Mouse (Mus musculus): ENCODE data around the gene Dcakd.
"Not testable (repeated sequence)": the region's sequence is repeated elsewhere in the genome, so short reads cannot be mapped to it uniquely, and the experiment has no call there.

The Dcakd gene

DNA sequence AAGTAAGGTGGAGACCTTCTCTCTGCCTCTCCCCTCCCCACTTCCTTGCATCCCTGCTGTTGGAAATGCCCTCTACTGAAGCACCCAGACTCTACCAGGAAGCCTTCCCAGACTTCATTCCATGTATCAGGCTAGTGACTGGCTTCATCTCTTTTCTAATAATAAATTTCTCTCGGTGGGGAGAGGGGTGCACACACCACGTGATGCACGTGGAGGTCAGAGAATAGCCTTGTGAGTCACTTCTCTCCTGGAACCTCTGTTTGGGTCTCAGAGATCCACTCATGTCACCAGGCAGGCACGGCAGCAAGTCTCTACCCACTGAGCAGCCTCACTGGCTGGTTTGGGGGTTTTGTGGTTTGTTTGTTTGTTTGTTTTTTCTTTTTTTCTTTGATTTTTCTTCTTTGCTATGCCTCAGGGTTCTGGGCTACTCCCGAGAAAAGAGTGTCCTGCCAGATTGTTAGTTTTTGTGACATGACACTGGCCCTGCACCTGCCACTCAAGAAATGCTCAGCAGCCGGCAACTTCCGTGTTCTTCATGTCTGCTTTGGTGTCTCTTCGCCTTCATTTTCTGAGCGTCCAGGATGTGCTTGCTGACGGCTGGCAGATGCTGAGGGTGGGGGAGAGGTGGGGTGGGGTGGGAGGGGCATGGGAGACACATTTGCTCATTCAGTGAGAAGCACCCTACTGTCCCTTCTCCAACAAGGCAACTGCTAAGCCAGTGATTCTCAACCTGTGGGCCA is 46.8 kb downstream of the Dcakd start:
- DNase-seq (ENCODE audit: low spot score in 2 of 2), result no peak

DNA sequence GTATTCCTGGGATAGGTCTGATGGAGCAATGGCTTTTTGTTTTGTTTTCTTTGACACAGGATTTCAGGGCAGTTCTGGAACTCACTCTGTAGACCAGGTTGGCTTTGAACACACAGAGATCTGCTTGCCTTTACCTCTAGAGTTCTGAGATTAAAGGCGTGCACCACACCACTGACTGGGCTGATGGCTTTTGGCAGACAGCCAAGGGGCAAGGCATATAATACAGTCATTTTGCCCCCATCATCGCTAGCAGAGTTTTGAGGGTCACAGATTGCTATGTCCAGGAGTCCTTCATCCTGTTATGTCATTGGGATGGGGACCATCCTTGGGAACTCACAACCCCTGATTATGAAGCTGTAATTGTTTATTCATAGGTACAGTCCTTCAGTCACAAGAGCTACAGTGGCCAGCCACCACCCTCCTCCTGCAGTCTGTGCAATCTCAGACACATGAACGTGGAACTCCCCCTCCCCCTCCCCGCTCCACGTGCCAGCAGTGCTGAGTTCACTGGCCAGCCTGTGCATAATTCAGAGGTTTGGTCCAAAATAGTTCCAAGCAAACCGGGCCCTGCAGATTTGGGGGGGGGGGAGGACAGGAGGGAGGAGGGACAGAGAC is 50.0 kb downstream of the Dcakd start:
- DNase-seq (ENCODE audit: low spot score in 2 of 2), result no peak

DNA sequence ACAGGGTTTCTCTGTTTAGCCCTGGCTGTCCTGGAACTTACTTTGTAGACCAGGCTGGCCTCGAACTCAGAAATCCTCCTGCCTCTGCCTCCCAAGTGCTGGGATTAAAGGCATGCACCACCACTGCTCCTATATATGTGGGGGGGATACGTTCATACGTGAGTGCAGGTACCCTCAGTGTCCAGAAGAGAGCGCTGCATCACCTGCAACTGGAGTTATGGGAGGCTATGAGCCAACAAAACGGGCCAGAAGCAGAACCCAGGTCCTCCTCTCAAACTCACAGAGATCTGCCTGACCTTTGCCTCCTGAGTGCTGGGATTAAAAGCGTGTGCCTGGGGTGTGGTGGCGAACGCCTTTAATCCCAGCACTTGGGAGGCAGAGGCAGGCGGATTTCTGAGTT is 52.2 kb downstream of the Dcakd start:
- not testable (repeated sequence) for DNase-seq (ENCODE audit: low spot score in 2 of 2)

DNA sequence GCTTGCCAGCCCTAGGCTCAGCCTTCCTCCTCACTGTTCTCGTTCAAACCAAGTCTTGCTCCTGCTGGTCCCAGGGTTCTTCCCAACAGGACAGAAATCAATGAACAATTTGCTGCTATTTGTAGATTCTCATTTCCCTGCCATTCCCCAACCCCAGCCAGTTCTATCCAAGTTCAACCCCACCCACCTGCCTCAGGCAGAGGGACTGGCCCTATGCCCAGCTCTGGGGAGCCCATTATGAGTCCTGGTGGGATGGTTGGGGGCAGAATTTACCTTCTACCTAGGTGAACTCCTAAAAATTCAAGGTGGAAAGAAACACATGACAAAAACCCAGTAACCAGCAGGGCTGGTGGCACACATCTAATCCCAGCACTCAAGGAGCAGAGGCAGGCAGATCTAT is 55.8 kb downstream of the Dcakd start:
- DNase-seq (ENCODE audit: low spot score in 2 of 2), result no peak

DNA sequence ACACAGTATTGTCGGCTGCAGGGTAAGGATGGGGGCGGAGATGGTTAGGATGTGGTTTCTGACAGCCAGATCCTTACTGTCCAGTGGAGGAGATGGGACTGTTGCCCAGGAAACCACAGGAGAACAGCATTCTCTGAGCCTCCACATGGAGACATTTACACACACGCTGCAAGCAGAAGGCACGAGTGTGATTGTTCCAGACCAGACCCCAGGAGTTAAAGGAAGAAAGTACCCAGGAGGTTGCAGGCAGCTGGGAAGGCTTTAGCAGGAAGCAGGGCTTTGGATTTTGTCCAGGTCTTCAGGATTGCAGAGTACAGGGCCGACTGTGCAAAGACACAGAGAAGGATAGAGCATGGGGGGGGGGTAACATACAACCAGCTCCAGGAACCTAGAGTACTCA is 56.5 kb downstream of the Dcakd start:
- DNase-seq (ENCODE audit: low spot score in 2 of 2), result no peak

DNA sequence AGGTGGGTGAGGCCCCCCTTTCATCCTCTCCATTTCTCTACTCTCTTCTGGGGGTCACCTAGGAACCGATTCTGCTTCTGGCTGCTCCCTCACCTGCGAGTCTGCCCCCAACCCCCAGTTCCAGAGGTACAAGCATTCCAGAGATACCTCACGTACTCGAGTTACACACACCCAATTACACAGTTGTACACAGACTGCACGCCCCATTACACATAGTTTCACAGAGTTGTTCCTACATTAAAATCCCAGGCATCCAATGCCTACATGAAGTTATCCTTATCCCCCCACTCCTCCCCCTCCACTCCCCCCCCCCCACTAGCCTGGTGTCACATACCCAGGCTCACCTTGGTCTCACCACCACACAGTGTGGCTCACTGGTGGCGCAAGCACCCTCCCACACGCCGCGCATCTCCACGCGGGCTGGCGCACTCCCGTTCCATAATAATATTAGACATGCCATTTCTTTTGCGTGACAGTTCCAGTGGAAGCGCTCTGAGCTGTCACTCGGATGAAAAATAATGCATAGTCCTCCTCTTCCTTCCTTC is 63.5 kb downstream of the Dcakd start:
- no peak for DNase-seq (ENCODE audit: low spot score in 2 of 2)

DNA sequence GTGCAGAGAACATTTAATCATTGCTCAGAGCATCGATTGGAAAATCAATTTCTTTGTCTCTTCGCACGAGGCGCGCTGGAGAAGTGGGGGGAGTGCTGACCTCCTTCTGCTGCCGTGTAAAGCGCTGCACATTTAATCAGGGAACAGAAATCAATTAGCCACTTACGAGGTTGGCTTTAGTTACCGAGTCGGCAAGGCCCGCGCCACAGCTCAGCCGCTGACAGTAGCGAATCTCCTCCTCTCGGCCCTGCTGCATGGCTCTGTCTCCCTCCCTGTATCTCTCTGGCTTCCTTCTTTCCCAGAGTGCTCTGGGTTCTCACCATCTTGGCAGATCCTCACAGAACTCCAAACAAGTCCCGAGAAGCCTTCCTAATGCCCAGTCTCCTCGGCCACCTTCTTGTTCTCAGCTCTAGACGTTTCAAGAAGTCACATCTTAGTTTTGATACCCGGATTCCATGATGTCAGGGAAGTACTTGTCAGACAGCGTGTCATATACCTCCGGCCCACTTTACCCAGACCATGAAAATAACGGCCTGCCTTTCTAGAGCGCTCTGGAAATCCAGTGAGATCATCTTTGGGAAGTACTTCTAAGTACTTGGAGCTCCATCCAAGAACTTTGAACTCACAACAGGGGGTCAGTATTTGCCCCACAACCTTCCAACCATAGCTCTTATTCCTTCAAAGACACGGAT is 64.1 kb downstream of the Dcakd start:
- no peak for DNase-seq (ENCODE audit: low spot score in 2 of 2)

DNA sequence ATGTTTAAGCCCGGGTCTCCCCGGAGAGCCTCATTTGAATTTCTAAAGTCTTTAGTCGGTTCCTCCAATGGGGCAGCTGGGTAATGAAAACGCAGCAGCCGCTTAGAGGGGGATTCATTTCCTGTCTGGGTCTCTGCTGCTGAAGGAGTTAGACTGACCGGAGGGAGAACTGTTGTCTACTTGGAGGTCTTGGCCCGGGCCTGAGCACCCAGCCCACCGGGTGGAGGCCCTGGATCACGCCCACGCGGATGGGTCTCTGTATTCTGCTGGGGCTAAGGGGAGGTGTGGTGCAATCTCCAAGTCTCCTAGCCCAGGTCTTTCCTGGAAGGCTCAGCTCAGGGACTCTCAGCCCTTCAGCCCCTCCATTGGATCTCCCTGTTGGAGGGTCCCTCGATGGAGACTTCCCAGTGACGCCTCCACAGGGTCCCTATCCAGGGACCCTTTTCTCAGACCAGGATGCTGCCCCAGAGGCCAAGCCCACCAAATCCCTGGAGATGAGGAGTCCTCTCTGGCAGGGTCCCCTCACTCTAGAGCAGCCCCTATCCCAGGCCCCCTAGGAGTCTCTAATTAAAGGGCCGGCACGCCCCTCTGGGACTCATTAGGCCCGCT is 64.8 kb downstream of the Dcakd start:
- DNase-seq (ENCODE audit: low spot score in 2 of 2), result no peak

DNA sequence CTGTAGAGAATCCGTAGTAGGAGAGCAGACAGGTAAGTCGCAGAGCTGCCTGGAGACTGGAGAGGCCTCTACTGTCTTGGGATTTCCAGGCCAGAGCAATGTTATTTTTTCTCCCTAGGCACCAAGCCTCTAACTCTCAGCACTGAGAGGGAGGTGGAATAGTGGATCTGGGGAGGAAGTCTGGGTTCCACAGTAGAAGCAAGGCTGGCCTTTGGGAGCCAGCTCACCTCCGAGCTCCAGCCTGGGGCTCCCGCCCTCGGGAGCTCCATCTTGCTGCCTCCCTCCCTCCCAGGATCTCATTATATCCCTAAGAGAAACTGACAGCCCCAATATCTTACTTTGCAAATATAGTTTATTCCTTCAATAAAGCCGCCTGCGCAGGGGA is 65.3 kb downstream of the Dcakd start:
- no peak for DNase-seq (ENCODE audit: low spot score in 2 of 2)

DNA sequence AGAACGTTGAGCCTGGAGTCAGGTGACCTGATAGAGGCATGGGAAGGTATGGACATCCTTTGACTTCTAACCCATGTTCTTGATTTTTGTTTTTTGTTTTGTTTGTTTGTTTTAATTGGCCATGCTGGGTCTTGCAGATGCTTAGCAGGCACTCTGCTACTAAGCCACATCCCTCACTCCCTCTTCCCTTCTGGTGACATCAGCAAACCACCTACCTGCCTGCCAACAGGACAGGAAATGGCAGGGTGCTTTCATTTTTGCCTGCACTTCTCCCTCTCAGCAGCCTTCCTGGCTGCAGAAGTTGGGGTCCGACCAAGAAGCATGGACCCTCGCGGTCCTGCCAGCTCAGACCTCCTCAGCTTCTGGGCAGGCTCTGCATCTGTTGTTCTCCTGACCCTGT is 67.1 kb downstream of the Dcakd start:
- no peak for DNase-seq (ENCODE audit: low spot score in 2 of 2)

DNA sequence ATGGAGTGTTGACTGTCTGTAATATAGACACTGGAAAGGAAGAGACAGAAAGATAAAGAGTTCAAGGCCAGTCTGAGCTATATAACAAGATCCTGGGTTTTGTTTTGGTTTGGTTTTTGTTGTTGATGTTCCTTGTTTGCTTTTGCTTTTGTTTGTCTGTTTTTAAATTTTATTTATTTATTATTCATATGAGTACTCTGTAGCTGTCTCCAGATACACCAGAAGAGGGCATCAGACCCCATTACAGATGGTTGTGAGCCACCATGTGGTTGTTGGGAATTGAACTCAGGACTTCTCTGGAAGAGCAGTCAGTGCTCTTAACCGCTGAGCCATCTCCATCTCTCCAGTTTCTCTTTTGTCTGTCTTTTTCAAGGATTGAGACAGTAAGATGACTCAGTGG is 69.3 kb downstream of the Dcakd start:
- DNase-seq (ENCODE audit: low spot score in 2 of 2), result no peak

DNA sequence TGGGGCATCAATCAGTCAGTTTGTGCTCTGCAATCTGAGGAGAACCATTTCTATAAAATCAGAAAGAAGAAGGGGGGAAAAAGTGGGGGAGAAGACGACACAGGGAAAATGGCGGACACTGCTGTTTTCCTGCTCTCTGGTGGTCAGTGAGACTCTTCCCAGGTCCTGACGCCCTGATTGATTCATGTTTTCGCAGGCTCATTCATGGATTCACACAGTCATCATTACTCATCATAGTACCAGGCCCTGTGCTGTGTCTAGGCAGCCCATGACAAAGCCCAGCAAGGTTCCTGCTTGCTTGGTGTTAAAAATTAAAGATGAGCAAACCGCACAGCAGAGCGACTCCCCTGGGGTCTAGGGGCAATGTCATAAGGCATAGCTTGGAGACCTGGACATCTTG is 69.7 kb downstream of the Dcakd start:
- no peak for DNase-seq (ENCODE audit: low spot score in 2 of 2)

DNA sequence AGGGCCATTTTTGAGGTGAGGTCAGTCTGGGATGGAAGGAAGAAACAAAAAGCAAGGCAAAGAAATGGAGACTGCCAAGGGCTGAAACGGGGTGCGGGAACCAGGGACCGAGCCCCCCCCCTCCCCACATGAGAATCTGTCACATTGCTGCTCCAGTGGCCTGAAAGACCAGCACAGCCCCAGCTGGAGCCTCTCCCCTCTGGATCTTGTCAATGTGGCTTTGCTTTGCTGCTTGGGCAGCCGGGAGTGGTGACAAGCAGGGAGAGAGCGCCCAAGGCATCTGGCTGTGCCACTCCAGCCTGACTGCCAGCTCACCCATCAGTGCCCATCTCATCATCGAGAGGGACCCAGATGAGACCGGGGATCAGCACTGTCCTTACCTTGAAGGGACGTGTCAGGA is 70.4 kb downstream of the Dcakd start:
- DNase-seq (ENCODE audit: low spot score in 2 of 2), result no peak

DNA sequence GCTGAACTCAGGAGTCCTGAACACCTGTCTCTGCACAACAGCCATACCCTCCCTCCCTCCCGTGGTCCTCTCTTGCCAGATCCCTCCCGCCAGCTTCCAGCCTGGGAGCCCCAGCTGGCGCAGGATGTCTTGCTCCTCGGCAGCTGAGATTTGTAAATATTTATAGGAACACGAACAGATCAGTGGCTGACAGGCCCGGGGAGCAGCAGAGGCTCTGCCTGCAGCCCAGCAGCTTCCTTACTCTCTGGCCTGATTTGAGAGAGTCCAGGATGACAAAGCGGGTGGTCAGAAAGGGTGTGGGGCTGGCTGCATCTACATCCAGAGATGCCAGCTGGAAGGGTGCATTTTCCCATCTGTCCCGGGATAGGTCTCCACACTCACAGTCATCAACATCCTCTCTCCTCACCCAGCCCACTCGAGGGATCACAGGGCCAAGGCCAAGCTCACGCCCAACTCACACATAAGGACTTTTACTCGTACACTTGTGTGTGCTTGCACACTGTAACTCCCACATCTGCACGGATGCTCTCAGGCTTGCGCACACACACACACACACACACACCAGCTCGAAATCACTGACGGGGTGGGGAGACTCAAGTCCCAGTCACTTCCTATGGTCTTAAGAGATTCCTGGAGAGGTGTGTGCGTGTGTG is 71.0 kb downstream of the Dcakd start:
- no peak for DNase-seq (ENCODE audit: low spot score in 2 of 2)

DNA sequence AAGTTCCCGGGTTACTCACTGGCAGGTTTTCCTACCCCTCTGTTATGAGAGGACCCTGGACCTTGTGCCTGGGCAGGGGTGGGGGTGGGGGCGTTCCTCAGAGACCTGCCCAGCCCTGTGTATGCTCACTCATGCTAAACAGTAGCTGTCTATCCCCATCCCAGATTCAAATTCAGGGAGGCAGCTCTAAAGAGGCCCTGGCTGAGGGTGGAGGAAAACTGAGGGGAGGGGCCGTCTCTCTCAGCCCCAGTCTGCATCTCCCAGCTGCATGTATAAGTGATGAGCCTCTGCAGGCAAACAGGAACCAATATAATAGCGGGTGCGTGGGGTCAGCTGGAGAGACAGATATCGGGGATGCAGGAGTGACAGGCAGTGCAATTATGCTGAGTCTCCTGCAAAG is 75.2 kb downstream of the Dcakd start:
- DNase-seq (ENCODE audit: low spot score in 2 of 2), result no peak

DNA sequence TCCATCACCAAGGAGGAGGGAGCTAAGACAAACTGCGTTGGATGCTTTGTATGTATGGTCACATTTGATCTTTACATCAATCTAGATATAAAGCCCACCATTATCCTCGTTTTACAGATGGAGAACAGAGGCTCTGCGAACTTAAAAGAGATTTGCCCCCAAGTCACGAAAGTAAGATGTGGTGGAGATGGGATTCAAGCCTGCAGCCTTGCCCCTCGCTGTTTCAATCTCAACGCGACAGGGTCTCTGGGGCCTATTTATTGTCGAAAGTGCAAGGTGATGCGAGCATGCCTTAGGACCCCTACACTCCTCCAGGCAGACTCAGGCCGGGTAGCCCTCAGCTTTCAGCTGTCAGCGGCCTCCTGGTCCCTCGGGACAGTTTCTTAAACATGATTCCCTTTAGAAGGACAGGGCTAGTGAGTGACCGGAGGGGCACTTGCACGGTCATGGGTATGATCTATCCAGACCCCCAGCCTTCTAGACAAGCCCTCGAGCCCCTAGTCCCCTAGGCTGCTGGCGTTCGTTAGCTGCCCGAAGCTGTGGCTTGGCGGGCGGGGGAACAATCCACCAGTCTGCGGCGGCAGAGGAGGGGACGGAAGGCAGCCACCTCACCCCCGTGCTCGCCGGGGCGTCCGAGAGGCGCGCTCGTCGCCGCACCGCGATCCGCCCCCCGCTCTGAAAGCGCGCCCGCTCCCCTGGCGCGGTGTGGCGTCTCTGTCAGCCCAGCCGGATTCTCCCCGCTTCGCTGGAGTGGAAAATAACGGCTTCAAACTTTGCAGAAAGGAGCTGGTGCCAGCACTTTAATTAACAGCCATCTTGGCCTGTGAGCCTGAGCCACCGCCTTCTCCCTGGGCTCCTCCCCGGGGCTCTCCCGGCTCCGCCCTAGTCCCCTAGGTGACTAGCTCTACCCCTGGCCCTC is 79.8 kb downstream of the Dcakd start:
- no peak for DNase-seq (ENCODE audit: low spot score in 2 of 2)

DNA sequence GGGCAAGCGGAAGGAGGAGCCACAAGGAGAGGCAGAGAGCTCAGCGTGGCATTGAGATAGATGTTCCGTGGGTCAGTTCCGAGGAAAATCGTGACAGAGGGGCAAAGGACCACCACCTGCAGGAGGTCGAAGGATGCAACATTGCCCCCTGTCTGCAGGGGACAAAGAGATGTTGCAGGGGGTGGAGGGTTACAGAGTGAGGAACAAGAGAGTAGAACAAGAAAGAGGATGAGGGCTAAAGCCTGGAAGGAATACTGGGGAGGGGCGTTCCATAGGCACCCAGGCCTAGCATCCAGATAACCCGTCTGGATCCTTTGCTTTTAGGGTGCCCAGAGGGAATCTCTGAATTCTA is 81.2 kb downstream of the Dcakd start:
- DNase-seq (ENCODE audit: low spot score in 2 of 2), result no peak

DNA sequence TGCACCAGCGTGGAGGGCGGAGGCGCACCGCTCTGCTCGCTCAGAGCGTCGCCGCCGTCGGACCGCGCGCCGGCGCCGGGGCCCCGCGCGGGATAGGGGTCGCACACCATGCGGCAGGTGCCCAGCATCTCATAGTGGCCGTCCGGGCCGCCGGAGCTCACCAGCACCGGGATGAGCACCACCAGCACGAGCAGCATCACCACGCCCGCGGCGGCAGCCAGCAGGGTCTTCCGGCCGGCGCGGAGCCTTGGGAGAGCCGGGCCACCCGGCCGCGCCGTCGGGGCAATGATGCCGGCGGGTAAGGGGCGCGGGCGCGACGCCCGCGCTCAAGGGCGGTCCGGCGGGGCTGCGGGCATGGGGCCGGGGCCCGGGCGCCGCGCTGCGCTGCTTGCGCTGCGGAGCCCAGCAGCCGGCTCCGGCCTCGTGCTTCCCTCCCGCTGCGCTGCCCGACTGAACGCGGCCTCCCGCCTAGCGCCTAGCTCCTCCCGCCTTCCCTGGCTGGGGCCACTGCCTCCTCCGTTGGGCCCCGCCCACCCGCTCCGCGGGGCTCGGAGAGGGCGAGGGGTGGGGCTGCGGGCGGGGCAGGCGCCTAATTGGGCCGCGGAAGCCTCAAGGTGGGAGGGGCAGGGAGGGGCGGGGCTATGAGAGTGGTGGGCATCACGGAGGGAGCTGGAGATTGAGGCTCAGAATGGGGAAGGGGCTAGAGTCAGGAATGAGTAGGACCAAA is 81.7 kb downstream of the Dcakd start, which contains the start of gene C1ql1:
TSS of gene C1ql1 (minus strand) at position 424 of the 727 bp plus-strand sequence.
- DNase-seq (ENCODE audit: low spot score in 2 of 2), result peak in 1 of 2 experiments; percentile 38

DNA sequence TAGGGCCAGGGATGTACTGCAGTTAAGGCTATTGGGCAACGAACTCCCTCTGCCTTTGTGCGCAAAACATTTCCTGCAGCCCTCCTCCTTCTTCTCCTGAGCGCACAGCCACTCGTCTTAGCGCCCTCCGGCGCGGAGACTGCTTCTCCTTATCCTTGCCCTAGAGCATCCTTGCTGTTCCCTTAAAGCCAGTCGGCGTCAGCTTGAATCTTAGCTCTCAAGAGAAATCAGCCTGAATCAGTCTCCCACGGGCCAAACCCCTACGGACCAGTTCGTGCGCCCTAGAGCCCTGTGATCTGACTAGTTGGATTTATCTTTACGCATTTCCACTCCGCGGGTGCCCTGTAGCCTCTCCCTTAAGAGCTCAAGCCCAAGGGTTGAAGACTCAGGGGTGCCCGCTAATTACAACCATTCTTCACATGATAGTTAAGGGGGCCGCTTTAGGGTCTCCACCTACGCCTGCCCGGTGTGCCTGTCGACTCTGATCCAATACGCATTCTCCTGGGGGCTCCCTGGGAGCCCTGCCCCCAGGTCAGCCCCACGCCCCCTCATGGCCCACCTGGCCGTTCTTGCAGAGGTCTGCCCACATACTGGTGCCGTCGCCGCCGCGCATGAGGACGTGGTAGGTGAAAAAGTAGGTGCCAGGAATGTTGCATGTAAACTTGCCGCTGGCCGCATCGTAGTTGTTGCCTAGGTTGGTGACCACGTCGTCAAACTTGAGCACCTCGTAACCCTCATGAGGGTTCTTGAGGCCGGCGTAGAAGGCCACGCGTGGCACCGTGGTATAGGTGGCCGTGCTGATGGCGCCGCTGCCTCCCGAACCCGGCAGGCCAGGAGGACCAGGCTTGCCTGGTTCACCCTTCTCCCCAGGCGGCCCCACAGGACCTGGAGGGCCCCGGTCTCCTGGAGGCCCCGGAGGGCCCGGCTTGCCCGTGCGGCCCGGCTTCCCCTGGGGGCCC is 82.5 kb downstream of the Dcakd start:
- DNase-seq (ENCODE audit: low spot score in 2 of 2), result no peak
